Mouse (Mus musculus) liver, postnatal 0 days (tissue): ENCODE results near the gene Has1.

Source experiments
- CTCF ChIP-seq: sonication (generic); IDR thresholded peaks from 2 replicates; pipeline ENCODE4 v1.5.1; 2016; ENCODE audit warnings: antibody characterized with exemption, low read depth
- EP300 ChIP-seq: IDR thresholded peaks from 2 replicates; pipeline ENCODE4 v1.6.1; 2016; ENCODE audit warnings: antibody characterized with exemption, low read depth, mild to moderate bottlenecking

DNA sequence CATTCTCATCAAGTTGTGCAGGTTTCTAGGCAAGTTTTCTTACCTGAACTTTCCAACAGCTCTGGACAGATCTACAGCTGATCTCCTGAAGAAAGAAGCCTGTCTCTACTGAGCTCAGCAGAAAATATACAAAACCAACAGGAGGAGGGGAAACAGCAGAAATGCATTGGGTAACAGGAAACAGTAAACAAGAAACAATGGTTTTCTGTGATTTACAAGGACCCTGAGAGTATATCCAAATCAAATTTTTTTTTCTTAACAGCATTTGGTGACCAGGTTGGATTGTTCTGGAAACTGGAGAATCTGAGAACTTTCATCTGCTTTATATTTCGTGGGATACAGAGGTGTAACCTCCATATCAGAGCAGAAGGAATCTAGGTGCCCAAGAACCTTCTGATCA lies 28.8 kb upstream of the Has1 start, which contains the start of gene Fpr1:
- no peak for TF ChIP-seq CTCF
- no peak for TF ChIP-seq EP300
